Mouse (Mus musculus): ENCODE data around the gene Cpn2. TPM values are rescaled to one million over a fixed set of nuclear protein-coding genes. Genes with fewer than 3 reads are reported as not detected.

Cpn2 gene
- polyA plus RNA-seq, 1 experiment from 2014 or later = not detected

GRCm38 (mm10) chr16:30303411-30303810 is 36.1 kb upstream of the Cpn2 start:
- Histone ChIP-seq H3K27ac (replicated peaks) (no peak overlapping the region), H3K4me2 (replicated peaks; ENCODE audit: low read depth) (no peak overlapping the region), H3K27me3 (ENCODE audit: control insufficient read depth, insufficient read depth, low read length) (peaks cover 3% of the 10 kb centered on the region; the same call in 1 of the 2 replicates), H3K4me1 (replicated peaks; ENCODE audit: control insufficient read depth, insufficient read depth) (no peaks in the 10 kb centered on the region), H3K4me3 (ENCODE audit: low read depth, low read length) (no peak overlapping the region), H3K9ac (ENCODE audit: low read length) (no peak overlapping the region), H3K36me3 (ENCODE audit: control insufficient read depth, insufficient read depth, low read length) (no peaks in the 10 kb centered on the region), H3K9me3 (ENCODE audit: control insufficient read depth, low read length) (no peaks in the 10 kb centered on the region)
- WGBS = 72% methylated on average over 2 of the region's 2 CpGs
- DNase-seq (ENCODE audit: low spot score) = peak; percentile 11
- no peak for ATAC-seq (ENCODE audit: low FRiP score, low TSS enrichment)
- no peak for TF ChIP-seq EP300 (optimal IDR thresholded peaks at IDR 0.05)

GRCm38 (mm10) chr16:30302686-30303085 is 35.4 kb upstream of the Cpn2 start:
- Histone ChIP-seq H3K4me1 (replicated peaks; ENCODE audit: control insufficient read depth, insufficient read depth) (no peaks in the 10 kb centered on the region), H3K27ac (replicated peaks) (no peak overlapping the region), H3K27me3 (ENCODE audit: control insufficient read depth, insufficient read depth, low read length) (peaks cover 3% of the 10 kb centered on the region; the same call in 1 of the 2 replicates), H3K36me3 (ENCODE audit: control insufficient read depth, insufficient read depth, low read length) (no peaks in the 10 kb centered on the region), H3K9me3 (ENCODE audit: control insufficient read depth, low read length) (no peaks in the 10 kb centered on the region), H3K4me3 (ENCODE audit: low read depth, low read length) (no peak overlapping the region), H3K9ac (ENCODE audit: low read length) (no peak overlapping the region), H3K4me2 (replicated peaks; ENCODE audit: low read depth) (no peak overlapping the region)
- peak; percentile 9 for DNase-seq (ENCODE audit: low spot score)
- TF ChIP-seq EP300 (optimal IDR thresholded peaks at IDR 0.05) = no peak
- no peak for TF ChIP-seq CTCF (IDR thresholded peaks at IDR 0.05; ENCODE audit: low read depth)
- no peak for ATAC-seq (ENCODE audit: low FRiP score, low TSS enrichment)
- 76% methylated on average over 6 of the region's 6 CpGs for WGBS

GRCm38 (mm10) chr16:30299711-30300277 is 32.5 kb upstream of the Cpn2 start:
- no peaks in the 10 kb centered on the region for H3K27me3 ChIP-seq (ENCODE audit: control insufficient read depth, insufficient read depth, low read length)
- no peak overlapping the region for H3K9ac ChIP-seq (ENCODE audit: low read length)
- H3K9me3 ChIP-seq (ENCODE audit: control insufficient read depth, low read length) = no peaks in the 10 kb centered on the region
- peak; percentile 11 for DNase-seq (ENCODE audit: low spot score)
- H3K27ac ChIP-seq (replicated peaks) = no peak overlapping the region
- H3K4me1 ChIP-seq (replicated peaks; ENCODE audit: control insufficient read depth, insufficient read depth) = no peaks in the 10 kb centered on the region
- TF ChIP-seq CTCF (IDR thresholded peaks at IDR 0.05; ENCODE audit: low read depth) (no peak), EP300 (optimal IDR thresholded peaks at IDR 0.05) (no peak)
- H3K36me3 ChIP-seq (ENCODE audit: control insufficient read depth, insufficient read depth, low read length) = no peaks in the 10 kb centered on the region
- WGBS = 62% methylated on average over 10 of the region's 10 CpGs
- H3K4me3 ChIP-seq (ENCODE audit: low read depth, low read length) = no peak overlapping the region
- no peak overlapping the region for H3K4me2 ChIP-seq (replicated peaks; ENCODE audit: low read depth)
- ATAC-seq (ENCODE audit: low FRiP score, low TSS enrichment) = no peak

DNA sequence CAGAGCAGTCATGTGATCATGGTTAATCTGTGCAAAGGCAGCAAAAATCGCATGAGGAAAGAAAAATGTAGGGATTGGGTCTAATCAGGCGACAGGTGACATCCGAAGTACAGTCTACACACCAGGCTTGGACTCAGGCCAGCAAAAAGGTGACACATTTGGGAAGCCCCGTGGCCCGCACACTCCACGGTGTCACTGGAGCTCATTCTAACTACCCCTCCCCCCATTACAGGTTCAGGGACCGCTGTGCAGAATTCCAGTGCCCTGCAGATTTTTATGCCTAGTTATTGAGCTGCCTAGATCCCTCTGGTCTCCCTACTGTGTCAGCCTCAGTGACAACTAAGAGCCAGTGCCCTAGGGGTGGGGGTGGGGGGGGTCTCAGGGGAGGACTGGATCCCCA is 30.2 kb upstream of the Cpn2 start:
- Histone ChIP-seq H3K27me3 (ENCODE audit: control insufficient read depth, insufficient read depth, low read length) (no peaks in the 10 kb centered on the region), H3K27ac (replicated peaks) (no peak overlapping the region), H3K4me1 (replicated peaks; ENCODE audit: control insufficient read depth, insufficient read depth) (no peaks in the 10 kb centered on the region), H3K4me3 (ENCODE audit: low read depth, low read length) (no peak overlapping the region), H3K9ac (ENCODE audit: low read length) (no peak overlapping the region), H3K9me3 (ENCODE audit: control insufficient read depth, low read length) (no peaks in the 10 kb centered on the region), H3K36me3 (ENCODE audit: control insufficient read depth, insufficient read depth, low read length) (no peaks in the 10 kb centered on the region), H3K4me2 (replicated peaks; ENCODE audit: low read depth) (no peak overlapping the region)
- DNase-seq (ENCODE audit: low spot score) (no peak), ATAC-seq (ENCODE audit: low FRiP score, low TSS enrichment) (no peak)
- TF ChIP-seq CTCF (IDR thresholded peaks at IDR 0.05; ENCODE audit: low read depth) = no peak
- TF ChIP-seq EP300 (optimal IDR thresholded peaks at IDR 0.05) = no peak
- WGBS = 83% methylated on average over 7 of the region's 7 CpGs

DNA sequence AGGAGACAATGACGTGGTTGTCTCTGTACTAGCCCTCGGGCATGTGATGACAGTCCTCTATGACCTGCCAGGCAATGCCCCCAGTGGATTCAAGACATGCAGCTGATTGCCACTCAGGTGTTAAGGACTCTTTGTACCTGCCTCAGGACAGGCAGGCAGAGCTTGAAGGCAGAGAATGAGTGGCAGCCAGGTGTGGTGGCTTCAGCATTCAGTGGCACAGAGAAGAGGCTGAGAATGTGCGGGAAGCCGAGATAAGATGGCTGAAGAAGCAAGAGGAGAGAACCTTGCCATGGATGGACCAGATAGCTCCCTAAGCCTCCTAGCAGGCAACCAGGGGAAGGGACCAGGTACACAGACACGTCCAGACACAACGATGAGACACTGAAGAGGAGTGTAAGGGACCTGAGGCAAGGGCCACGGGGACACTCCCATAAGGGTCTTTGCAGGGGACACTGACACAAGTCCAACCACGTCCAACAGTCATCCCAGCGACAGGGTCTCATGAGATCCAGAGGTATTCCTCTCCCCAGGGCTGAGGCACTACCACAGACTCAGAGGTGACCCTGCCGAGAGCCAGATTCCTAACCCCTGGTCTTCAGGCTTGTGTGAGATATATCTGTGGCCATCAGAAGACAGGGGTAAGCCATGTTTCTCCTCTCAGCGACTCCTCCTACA is 29.4 kb upstream of the Cpn2 start:
- no peaks in the 10 kb centered on the region for H3K36me3 ChIP-seq (ENCODE audit: control insufficient read depth, insufficient read depth, low read length)
- H3K9me3 ChIP-seq (ENCODE audit: control insufficient read depth, low read length) = no peaks in the 10 kb centered on the region
- no peak for TF ChIP-seq CTCF (IDR thresholded peaks at IDR 0.05; ENCODE audit: low read depth)
- no peak for TF ChIP-seq EP300 (optimal IDR thresholded peaks at IDR 0.05)
- H3K27me3 ChIP-seq (ENCODE audit: control insufficient read depth, insufficient read depth, low read length) = no peaks in the 10 kb centered on the region
- WGBS = 90% methylated on average over 11 of the region's 11 CpGs
- DNase-seq (ENCODE audit: low spot score) (no peak), ATAC-seq (ENCODE audit: low FRiP score, low TSS enrichment) (no peak)
- H3K4me3 ChIP-seq (ENCODE audit: low read depth, low read length) = no peak overlapping the region
- no peak overlapping the region for H3K9ac ChIP-seq (ENCODE audit: low read length)
- no peak overlapping the region for H3K4me2 ChIP-seq (replicated peaks; ENCODE audit: low read depth)
- no peaks in the 10 kb centered on the region for H3K4me1 ChIP-seq (replicated peaks; ENCODE audit: control insufficient read depth, insufficient read depth)
- H3K27ac ChIP-seq (replicated peaks) = no peak overlapping the region

DNA sequence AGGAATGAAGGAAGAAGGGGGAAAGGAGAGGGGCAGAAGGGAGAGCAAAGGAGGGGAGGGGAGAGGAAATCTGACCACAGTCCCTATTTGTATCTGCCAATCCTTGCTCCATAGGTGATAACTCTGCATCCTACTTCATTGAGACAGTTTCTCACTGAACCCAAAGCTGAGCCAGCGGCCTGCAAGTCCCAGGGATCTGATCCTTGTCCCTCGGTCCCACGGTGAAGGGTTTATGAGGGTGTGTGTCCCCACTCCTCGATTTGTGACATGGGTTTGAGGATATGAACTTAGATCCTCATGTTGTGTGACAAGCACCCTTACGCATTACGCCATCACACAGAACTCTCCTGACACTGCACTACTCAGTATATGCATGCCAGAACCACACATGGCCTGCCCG is 27.8 kb upstream of the Cpn2 start:
- TF ChIP-seq EP300 (optimal IDR thresholded peaks at IDR 0.05) (no peak), CTCF (IDR thresholded peaks at IDR 0.05; ENCODE audit: low read depth) (no peak)
- Histone ChIP-seq H3K4me2 (replicated peaks; ENCODE audit: low read depth) (no peak overlapping the region), H3K9ac (ENCODE audit: low read length) (no peak overlapping the region), H3K4me3 (ENCODE audit: low read depth, low read length) (no peak overlapping the region), H3K27me3 (ENCODE audit: control insufficient read depth, insufficient read depth, low read length) (no peaks in the 10 kb centered on the region), H3K9me3 (ENCODE audit: control insufficient read depth, low read length) (no peaks in the 10 kb centered on the region), H3K36me3 (ENCODE audit: control insufficient read depth, insufficient read depth, low read length) (no peaks in the 10 kb centered on the region), H3K4me1 (replicated peaks; ENCODE audit: control insufficient read depth, insufficient read depth) (no peaks in the 10 kb centered on the region), H3K27ac (replicated peaks) (no peak overlapping the region)
- ATAC-seq (ENCODE audit: low FRiP score, low TSS enrichment) = no peak
- 90% methylated on average over 7 of the region's 7 CpGs for WGBS
- no peak for DNase-seq (ENCODE audit: low spot score)

Measured in stomach, postnatal 0 days (tissue).